In the genomic region with DNA sequence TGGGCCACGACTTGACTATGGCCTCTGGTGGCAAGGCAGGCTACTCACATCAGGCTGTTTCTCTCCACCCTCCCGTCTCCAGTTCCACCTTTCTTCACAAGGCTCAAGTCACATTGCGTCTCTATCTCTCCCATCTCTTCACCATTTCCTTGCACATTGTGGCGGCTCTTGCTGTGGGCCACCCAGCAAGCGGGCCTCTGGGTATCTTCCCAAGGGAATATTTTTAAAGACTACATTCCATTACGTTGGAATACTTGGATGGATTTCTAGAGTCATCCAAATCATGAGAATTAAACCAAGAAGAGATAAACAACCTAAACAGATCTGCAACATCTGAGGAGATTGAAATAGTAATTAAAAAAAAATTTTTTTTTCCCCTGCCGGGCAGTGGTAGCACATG, we compare ENCODE assay signal across 8 mouse cellular contexts. TPM values are rescaled to one million over a fixed set of nuclear protein-coding genes. Genes with fewer than 3 reads are reported as not detected.
DNase-seq lines count a peak whose midpoint lies in the region; ATAC-seq and TF ChIP-seq lines count a peak whose summit lies in the region.

Gene Psat1, minus strand, starts transcription at position 101 of the 400 bp plus-strand sequence.

- DNase-seq in layer of hippocampus, adult 2 months (ENCODE audit: low spot score in 2 of 2): no peak
- no peak for DNase-seq in layer of hippocampus, adult 9-11 months
- DNase-seq in adrenal gland, postnatal 4 days (ENCODE audit: low spot score in 2 of 2): no peak
- no peak for DNase-seq in heart, postnatal 4 days
- DNase-seq in limb, embryonic 14.5 days (ENCODE audit: low spot score): no peak
- no peak for DNase-seq in adipocyte (ENCODE audit: low spot score)
- no peak for DNase-seq in cerebellum, postnatal 4 days (ENCODE audit: low spot score in 2 of 2)
- DNase-seq in kidney, postnatal 25 days: no peak

- no peak for TF ChIP-seq CTCF in layer of hippocampus, adult 2 months (conservative IDR thresholded peaks at IDR 0.05)

- no peaks in the 10 kb centered on the region for H3K27me3 ChIP-seq in limb, embryonic 14.5 days (ENCODE audit: control insufficient read depth, insufficient read depth, low read length)

- H3K9ac ChIP-seq in limb, embryonic 14.5 days (ENCODE audit: low read depth, low read length, severe bottlenecking): no peak within 1 kb of the TSS

- no peaks in the 10 kb centered on the region for H3K4me1 ChIP-seq in limb, embryonic 14.5 days (ENCODE audit: control insufficient read depth, insufficient read depth, low read length)

- no peak within 1 kb of the TSS for H3K4me3 ChIP-seq in layer of hippocampus, adult 2 months
- no peak within 1 kb of the TSS for H3K4me3 ChIP-seq in limb, embryonic 14.5 days (replicated peaks; ENCODE audit: low read length)

- no peak for ATAC-seq in limb, embryonic 14.5 days (ENCODE audit: low FRiP score, low read depth)

- H3K36me3 ChIP-seq in limb, embryonic 14.5 days (ENCODE audit: control insufficient read depth, insufficient read depth, low read length): no peaks in the 10 kb centered on the region

- TF ChIP-seq POLR2A in limb, embryonic 14.5 days (IDR thresholded peaks at IDR 0.05; ENCODE audit: borderline replicate concordance, extremely low read depth, insufficient read depth, insufficient read length): no peak

- H3K27ac ChIP-seq in layer of hippocampus, adult 2 months: no peak within 1 kb of the TSS
- no peak within 1 kb of the TSS for H3K27ac ChIP-seq in limb, embryonic 14.5 days (replicated peaks; ENCODE audit: low read depth, low read length)

- no peak within 1 kb of the TSS for H3K4me2 ChIP-seq in limb, embryonic 14.5 days (replicated peaks; ENCODE audit: low read depth, low read length, severe bottlenecking)

- H3K9me3 ChIP-seq in limb, embryonic 14.5 days (ENCODE audit: control insufficient read depth, low read length): no peaks in the 10 kb centered on the region

- 86% methylated on average over 7 of the region's 7 CpGs for WGBS in limb, embryonic 14.5 days

RNA-seq across cellular contexts. Expression of gene Psat1, which starts in this region (rescaled TPM):
- 100 to 1,000 TPM; 104 to 107 TPM for total RNA-seq in layer of hippocampus, adult 2 months (2021)
- total RNA-seq in adrenal gland, postnatal 4 days (2021): 10 to 100 TPM; 63.3 to 69.9 TPM
- 10 to 100 TPM; 33.0 to 35.3 TPM for total RNA-seq in heart, postnatal 4 days (2021)
- 71.5 and 76.0 TPM in 2 replicates for polyA plus RNA-seq in limb, embryonic 14.5 days (2012; rRNA removed)
- polyA plus RNA-seq in limb, embryonic 14.5 days (2014; fragmentation: Nextera tagmentation; extraction: Ambion mirVana): 99.2 and 119 TPM in 2 replicates
